Mouse (Mus musculus) cerebellum, adult 8-10 months (tissue): ENCODE measurements at regions not wholly inside any gene's neighbourhood (a gene's known extent, or its start where the extent isn't known, plus 50 kb on each side); places are given as distances from the start of the nearest gene placed in this dataset.

Source experiments
- DNase-seq: peaks from one replicate; pipeline ENCODE4 v3.0.0; 2022

- no peak for DNase-seq
Measured at GRCm38 (mm10) chr5:121078531-121078930, 68.6 kb upstream of the Rph3a start.

- DNase-seq, result no peak
Measured at GRCm38 (mm10) chr5:121076741-121077140, 66.8 kb upstream of the Rph3a start.

GRCm38 (mm10) chr5:121068821-121069220 is 58.9 kb upstream of the Rph3a start:
- peak; percentile 56 for DNase-seq

GRCm38 (mm10) chr5:121064721-121065120 is 54.8 kb upstream of the Rph3a start:
- no peak for DNase-seq

GRCm38 (mm10) chr5:121062930-121063584 is 53.2 kb upstream of the Rph3a start:
- no peak for DNase-seq

- no peak for DNase-seq
Measured at GRCm38 (mm10) chr5:121061688-121062087, 51.8 kb upstream of the Rph3a start.
